Mouse (Mus musculus): ENCODE measurements around the gene Tpbgl. TPM values are rescaled to one million over a fixed set of nuclear protein-coding genes. Genes with fewer than 3 reads are reported as not detected.
A peak's percentile ranks its signal among the peaks of the same experiment; 100 is the strongest.

Tpbgl gene
- total and polyA plus RNA-seq, 3 experiments, result 3.3 to 3.5 (median 3.4) TPM

- TF ChIP-seq CTCF (IDR thresholded peaks at IDR 0.05) (no peak), POLR2A (IDR thresholded peaks at IDR 0.05; ENCODE audit: insufficient read depth, low read depth, low read length) (no peak), EP300 (IDR thresholded peaks at IDR 0.05; ENCODE audit: insufficient read depth, low read depth, low read length) (no peak)
- intact Hi-C loops (cut with DNase I), result no loop called here
- DNase-seq, result no peak
- Histone ChIP-seq H3K36me3 (ENCODE audit: control insufficient read depth, insufficient read depth, low read length) (no peaks in the 10 kb centered on the region), H3K4me3 (no peak overlapping the region), H3K4me1 (ENCODE audit: control insufficient read depth, insufficient read depth, low read length) (no peaks in the 10 kb centered on the region), H3K79me2 (replicated peaks; ENCODE audit: control insufficient read depth, insufficient read depth, low read length) (no peaks in the 10 kb centered on the region), H3K27ac (no peak overlapping the region), H3K27me3 (ENCODE audit: control insufficient read depth, insufficient read depth, low read length) (peaks cover 1% of the 10 kb centered on the region; the same call in 1 of the 2 replicates), H3K9ac (ENCODE audit: low read depth, low read length) (no peak overlapping the region)
- 90% methylated on average over 3 of the region's 3 CpGs for WGBS
These were observed 20.1 kb downstream of the Tpbgl start for GRCm38 (mm10) chr7:99606766-99607165.

GRCm38 (mm10) chr7:99606303-99606702 is 20.6 kb downstream of the Tpbgl start:
- DNase-seq, result no peak
- no peaks in the 10 kb centered on the region for H3K36me3 ChIP-seq (ENCODE audit: control insufficient read depth, insufficient read depth, low read length)
- intact Hi-C loops (cut with DNase I), result no loop called here
- H3K9ac ChIP-seq (ENCODE audit: low read depth, low read length), result no peak overlapping the region
- H3K4me1 ChIP-seq (ENCODE audit: control insufficient read depth, insufficient read depth, low read length), result no peaks in the 10 kb centered on the region
- no peaks in the 10 kb centered on the region for H3K27me3 ChIP-seq (ENCODE audit: control insufficient read depth, insufficient read depth, low read length)
- no peaks in the 10 kb centered on the region for H3K79me2 ChIP-seq (replicated peaks; ENCODE audit: control insufficient read depth, insufficient read depth, low read length)
- H3K4me3 ChIP-seq, result no peak overlapping the region
- TF ChIP-seq POLR2A (IDR thresholded peaks at IDR 0.05; ENCODE audit: insufficient read depth, low read depth, low read length) (no peak), CTCF (IDR thresholded peaks at IDR 0.05) (no peak)
- WGBS, result 90% methylated on average over 11 of the region's 11 CpGs
- H3K27ac ChIP-seq, result no peak overlapping the region

GRCm38 (mm10) chr7:99605058-99605457 is 21.8 kb downstream of the Tpbgl start:
- Histone ChIP-seq H3K36me3 (ENCODE audit: control insufficient read depth, insufficient read depth, low read length) (no peaks in the 10 kb centered on the region), H3K4me3 (no peak overlapping the region), H3K27ac (no peak overlapping the region), H3K9ac (ENCODE audit: low read depth, low read length) (no peak overlapping the region), H3K4me1 (ENCODE audit: control insufficient read depth, insufficient read depth, low read length) (no peaks in the 10 kb centered on the region), H3K79me2 (replicated peaks; ENCODE audit: control insufficient read depth, insufficient read depth, low read length) (no peaks in the 10 kb centered on the region), H3K27me3 (ENCODE audit: control insufficient read depth, insufficient read depth, low read length) (no peaks in the 10 kb centered on the region)
- no peak for TF ChIP-seq CTCF (IDR thresholded peaks at IDR 0.05)
- intact Hi-C loops (cut with DNase I), result no loop called here
- 93% methylated on average over 2 of the region's 2 CpGs for WGBS
- DNase-seq, result no peak

DNA sequence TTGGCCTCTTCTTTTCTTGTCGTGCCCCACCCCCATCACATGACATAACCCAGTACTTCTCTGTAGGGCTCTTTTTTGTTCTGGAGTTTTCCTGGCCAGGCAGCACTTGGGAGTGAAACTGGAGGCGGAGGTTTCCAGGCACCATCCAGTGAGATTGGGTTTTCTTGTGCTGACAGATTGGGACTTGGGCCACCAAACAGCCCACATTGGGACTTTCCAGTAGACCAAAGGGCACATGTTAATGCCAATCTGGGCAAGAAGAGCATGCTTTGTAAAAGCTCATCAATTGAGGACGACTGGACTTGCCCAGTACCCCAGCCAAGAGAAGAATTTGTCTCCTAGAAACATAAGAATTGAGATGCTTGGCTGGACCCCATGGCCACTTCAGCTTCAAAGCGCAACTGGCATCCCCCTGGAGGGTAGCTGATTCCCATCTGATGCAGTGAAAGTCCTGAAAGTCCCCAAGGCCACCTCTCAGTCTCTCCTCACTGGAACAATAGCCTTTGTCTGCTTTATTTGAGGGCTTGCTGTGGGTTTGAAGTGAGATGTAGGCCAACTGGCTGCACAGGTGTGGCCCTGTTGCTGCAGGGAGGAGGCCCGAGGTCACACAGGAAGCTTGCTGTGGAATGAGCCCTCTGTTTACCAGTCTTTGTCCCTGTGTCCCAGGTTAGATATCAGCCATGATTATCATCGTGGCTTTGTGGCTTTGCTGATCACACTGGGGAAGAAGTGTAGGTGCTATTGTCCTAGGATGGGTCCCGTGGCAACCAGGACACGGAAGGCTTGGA is 22.8 kb downstream of the Tpbgl start:
- no peak for DNase-seq
- Histone ChIP-seq H3K4me3 (no peak overlapping the region), H3K79me2 (replicated peaks; ENCODE audit: control insufficient read depth, insufficient read depth, low read length) (no peaks in the 10 kb centered on the region), H3K27ac (no peak overlapping the region), H3K36me3 (ENCODE audit: control insufficient read depth, insufficient read depth, low read length) (no peaks in the 10 kb centered on the region), H3K27me3 (ENCODE audit: control insufficient read depth, insufficient read depth, low read length) (no peaks in the 10 kb centered on the region), H3K9ac (ENCODE audit: low read depth, low read length) (no peak overlapping the region), H3K4me1 (ENCODE audit: control insufficient read depth, insufficient read depth, low read length) (no peaks in the 10 kb centered on the region)
- intact Hi-C loops (cut with DNase I), result no loop called here
- 85% methylated on average over 8 of the region's 8 CpGs for WGBS
- TF ChIP-seq POLR2A (IDR thresholded peaks at IDR 0.05; ENCODE audit: insufficient read depth, low read depth, low read length) (no peak), EP300 (IDR thresholded peaks at IDR 0.05; ENCODE audit: insufficient read depth, low read depth, low read length) (no peak), CTCF (IDR thresholded peaks at IDR 0.05) (no peak)

- no peaks in the 10 kb centered on the region for H3K36me3 ChIP-seq (ENCODE audit: control insufficient read depth, insufficient read depth, low read length)
- no peak for DNase-seq
- WGBS, result 76% methylated on average over 4 of the region's 4 CpGs
- H3K27me3 ChIP-seq (ENCODE audit: control insufficient read depth, insufficient read depth, low read length), result no peaks in the 10 kb centered on the region
- no peaks in the 10 kb centered on the region for H3K4me1 ChIP-seq (ENCODE audit: control insufficient read depth, insufficient read depth, low read length)
- no peak overlapping the region for H3K4me3 ChIP-seq
- H3K9ac ChIP-seq (ENCODE audit: low read depth, low read length), result no peak overlapping the region
- intact Hi-C loops (cut with DNase I), result no loop called here
- no peaks in the 10 kb centered on the region for H3K79me2 ChIP-seq (replicated peaks; ENCODE audit: control insufficient read depth, insufficient read depth, low read length)
- TF ChIP-seq EP300 (IDR thresholded peaks at IDR 0.05; ENCODE audit: insufficient read depth, low read depth, low read length), result no peak
- TF ChIP-seq CTCF (IDR thresholded peaks at IDR 0.05), result peak; percentile 50
- H3K27ac ChIP-seq, result no peak overlapping the region
These were observed 28.2 kb downstream of the Tpbgl start for GRCm38 (mm10) chr7:99598722-99599121.

GRCm38 (mm10) chr7:99593868-99594803 is 32.8 kb downstream of the Tpbgl start:
- 62% methylated on average over 15 of the region's 15 CpGs for WGBS
- Histone ChIP-seq H3K27me3 (ENCODE audit: control insufficient read depth, insufficient read depth, low read length) (no peaks in the 10 kb centered on the region), H3K4me1 (ENCODE audit: control insufficient read depth, insufficient read depth, low read length) (no peaks in the 10 kb centered on the region), H3K9ac (ENCODE audit: low read depth, low read length) (no peak overlapping the region), H3K4me3 (no peak overlapping the region), H3K36me3 (ENCODE audit: control insufficient read depth, insufficient read depth, low read length) (no peaks in the 10 kb centered on the region), H3K79me2 (replicated peaks; ENCODE audit: control insufficient read depth, insufficient read depth, low read length) (no peaks in the 10 kb centered on the region), H3K27ac (no peak overlapping the region)
- TF ChIP-seq CTCF (IDR thresholded peaks at IDR 0.05) (no peak), POLR2A (IDR thresholded peaks at IDR 0.05; ENCODE audit: insufficient read depth, low read depth, low read length) (no peak), EP300 (IDR thresholded peaks at IDR 0.05; ENCODE audit: insufficient read depth, low read depth, low read length) (no peak)
- DNase-seq, result peak in 1 of 2 experiments; percentile 30
- intact Hi-C loops (cut with DNase I), result no loop called here
